Mouse (Mus musculus) cerebellum, adult 2 months (tissue): Measurements from ENCODE around the gene Abcb5. TPM values are rescaled to one million over a fixed set of nuclear protein-coding genes. Genes with fewer than 3 reads are reported as not detected.
A peak's percentile ranks its signal among the peaks of the same experiment; 100 is the strongest.

ENCODE experiments used
- DNase-seq, 2 experiments: peaks; one replicate each; pipeline ENCODE4 v3.0.0; 2021
- H3K27ac ChIP-seq: fragments of 200-500 bp; 2 replicates; pipeline ENCODE4 v1.5.1; 2012; ENCODE audit warnings: low read length, control low read depth, inconsistent platforms; ENCODE audit not compliant: insufficient read depth
- H3K27me3 ChIP-seq: fragments of 200-500 bp; 2 replicates; pipeline ENCODE4 v1.6.1; 2012; ENCODE audit warnings: inconsistent platforms, mild to moderate bottlenecking, low read length, moderate library complexity; ENCODE audit not compliant: control insufficient read depth, insufficient read depth
- H3K4me1 ChIP-seq: fragments of 200-500 bp; 2 replicates; pipeline ENCODE4 v1.6.1; 2011; ENCODE audit warnings: low read length; ENCODE audit not compliant: control insufficient read depth, insufficient read depth
- H3K4me3 ChIP-seq: fragments of 200-500 bp; replicated peaks from 2 replicates; pipeline ENCODE3; 2011; ENCODE audit warnings: mild to moderate bottlenecking, low read depth, low read length, control low read depth; ENCODE audit not compliant: insufficient read depth
- CTCF ChIP-seq: fragments of 200-500 bp; IDR thresholded peaks from 2 replicates; pipeline ENCODE4 v1.5.1; 2011; ENCODE audit warnings: low read depth, mild to moderate bottlenecking, control low read depth, low read length, moderate library complexity, borderline replicate concordance; ENCODE audit not compliant: insufficient read depth
- POLR2A ChIP-seq: fragments of 200-500 bp; IDR thresholded peaks from 2 replicates; pipeline ENCODE4 v1.6.1; 2011; ENCODE audit warnings: low read length, control low read depth, borderline replicate concordance; ENCODE audit not compliant: insufficient read depth
- WGBS: fragments of 180-500 bp; shearing (Covaris S2); methylation state at CpG from one replicate; pipeline ENCODE4 v1.1.7; 2018; 5-methylcytosine and 5-hydroxymethylcytosine counted together
- polyA plus RNA-seq: library from polyadenylated mRNA; depleted of rRNA; stranded (reverse); fragments of >200 nt; gene quantifications from 2 replicates; pipeline ENCODE4 v1.2.3, GENCODE M21; 2012

Abcb5 gene
- polyA plus RNA-seq, 1 experiment: not detected

DNA sequence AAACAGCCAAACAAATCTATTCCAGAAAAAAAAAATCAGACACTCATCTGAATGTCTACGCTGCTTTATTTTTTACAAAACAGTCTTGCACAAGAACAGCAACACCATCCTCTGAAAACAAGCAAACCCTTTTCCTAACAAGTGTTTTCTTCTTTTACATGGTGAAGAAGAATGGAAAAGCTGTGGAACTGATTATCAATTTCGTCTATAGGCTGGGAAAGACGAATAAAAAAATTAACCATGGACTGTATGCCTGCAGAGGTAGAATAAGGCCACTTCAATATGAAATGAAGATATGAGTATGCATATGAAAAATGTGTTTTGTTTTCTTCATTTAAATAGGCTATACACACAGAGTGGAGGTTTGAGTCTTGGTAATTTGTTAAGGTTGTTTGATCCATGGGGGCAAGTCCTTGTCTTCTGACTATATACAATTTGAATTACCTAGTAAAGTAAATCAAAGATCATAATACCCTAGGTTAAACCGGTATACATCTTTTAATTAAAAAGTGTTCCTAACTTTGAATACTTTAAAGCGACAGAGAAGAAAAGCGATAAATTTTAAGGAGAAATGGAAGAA is 124.2 kb downstream of the Abcb5 start:
- no peak for DNase-seq
- Histone ChIP-seq H3K27ac (no peak overlapping the region), H3K4me3 (no peak overlapping the region), H3K27me3 (peaks cover 1% of the 10 kb centered on the region; the same call in 1 of the 2 replicates), H3K4me1 (no peaks in the 10 kb centered on the region)
- TF ChIP-seq CTCF: no peak
- TF ChIP-seq POLR2A: no peak
- 13% methylated on average over 6 of the region's 6 CpGs for WGBS

GRCm38 (mm10) chr12:118841381-118841922 is 124.8 kb downstream of the Abcb5 start:
- peaks cover 5% of the 10 kb centered on the region; the same call in 1 of the 2 replicates for H3K27me3 ChIP-seq
- no peak for TF ChIP-seq POLR2A
- no peak for TF ChIP-seq CTCF
- 8% methylated on average over 5 of the region's 5 CpGs for WGBS

DNA sequence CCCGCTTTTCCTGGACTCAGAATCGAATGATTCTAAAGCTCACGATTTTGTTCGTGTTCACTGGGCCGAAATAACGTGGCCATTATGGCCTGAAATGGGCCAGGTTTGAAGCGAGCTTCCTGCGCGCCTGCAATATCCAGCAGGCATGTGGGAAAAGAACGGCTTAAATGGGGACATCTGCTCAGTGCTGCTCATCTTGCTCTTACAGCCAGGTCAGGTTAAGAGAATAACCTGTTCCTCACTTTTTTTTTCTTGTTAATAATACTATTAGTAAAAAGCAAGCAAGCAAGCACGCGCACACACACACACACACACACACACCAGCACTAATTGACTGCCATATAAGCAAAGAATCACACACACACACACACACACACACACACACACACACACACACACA is 125.4 kb downstream of the Abcb5 start:
- DNase-seq: no peak
- no peak overlapping the region for H3K4me3 ChIP-seq
- WGBS: 7% methylated on average over 12 of the region's 12 CpGs
- TF ChIP-seq CTCF (no peak), POLR2A (no peak)
- no peaks in the 10 kb centered on the region for H3K4me1 ChIP-seq
- H3K27me3 ChIP-seq: peaks cover 6% of the 10 kb centered on the region; the same call in 1 of the 2 replicates
- no peak overlapping the region for H3K27ac ChIP-seq

More at GRCm38 (mm10) chr12:118841381-118841922, 124.8 kb downstream of the Abcb5 start:
- DNase-seq: no peak
- no peak overlapping the region for H3K27ac ChIP-seq
- H3K4me1 ChIP-seq: no peaks in the 10 kb centered on the region
- no peak overlapping the region for H3K4me3 ChIP-seq

DNA sequence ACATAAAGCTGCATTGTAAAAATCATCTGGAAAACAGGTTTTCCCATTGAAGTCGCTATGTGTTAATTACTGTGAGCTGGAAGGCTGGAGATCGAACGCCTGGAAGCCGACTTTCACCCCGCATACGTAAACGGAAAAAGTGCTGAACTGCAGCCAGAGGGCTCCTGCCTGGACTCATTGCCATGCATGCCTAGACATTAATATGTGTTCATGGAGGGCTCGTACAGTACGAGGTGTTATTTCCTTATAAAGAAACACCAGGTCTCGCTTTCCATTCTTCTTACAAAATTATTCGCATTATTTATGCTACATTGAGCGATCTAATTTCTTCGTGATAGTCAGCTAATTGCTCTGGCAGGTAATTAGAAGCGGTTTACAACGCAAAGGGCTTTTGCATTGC is 125.9 kb downstream of the Abcb5 start:
- peaks cover 6% of the 10 kb centered on the region; the same call in 1 of the 2 replicates for H3K27me3 ChIP-seq
- H3K4me1 ChIP-seq: no peaks in the 10 kb centered on the region
- DNase-seq: peak in 1 of 2 experiments; percentile 7
- no peak overlapping the region for H3K4me3 ChIP-seq
- no peak for TF ChIP-seq CTCF
- no peak for TF ChIP-seq POLR2A
- H3K27ac ChIP-seq: no peak overlapping the region
- WGBS: 6% methylated on average over 15 of the region's 15 CpGs

DNA sequence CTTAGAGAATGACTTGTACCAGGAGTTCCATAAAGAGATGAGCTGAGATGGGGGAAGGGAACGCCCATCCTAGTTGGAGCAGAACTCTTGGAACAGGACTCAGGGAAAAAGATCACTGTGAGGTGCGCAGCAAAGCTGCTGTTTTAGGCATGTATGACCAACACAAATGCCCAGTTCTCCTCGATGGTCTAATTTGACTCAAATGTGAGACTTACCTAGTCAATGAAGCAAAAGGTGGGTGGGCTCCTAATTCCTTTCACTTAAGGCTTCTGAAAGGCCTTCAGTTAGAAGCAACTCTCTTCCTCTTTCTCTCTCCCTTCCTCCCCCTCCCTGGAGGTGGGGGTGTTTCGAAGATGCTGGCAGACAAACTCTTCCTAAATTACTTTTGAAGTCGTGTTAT is 126.8 kb downstream of the Abcb5 start:
- WGBS: 12% methylated on average over 5 of the region's 5 CpGs
- Histone ChIP-seq H3K4me1 (no peaks in the 10 kb centered on the region), H3K27me3 (peaks cover 6% of the 10 kb centered on the region; the same call in 1 of the 2 replicates), H3K27ac (no peak overlapping the region), H3K4me3 (no peak overlapping the region)
- TF ChIP-seq POLR2A (no peak), CTCF (no peak)
- no peak for DNase-seq

DNA sequence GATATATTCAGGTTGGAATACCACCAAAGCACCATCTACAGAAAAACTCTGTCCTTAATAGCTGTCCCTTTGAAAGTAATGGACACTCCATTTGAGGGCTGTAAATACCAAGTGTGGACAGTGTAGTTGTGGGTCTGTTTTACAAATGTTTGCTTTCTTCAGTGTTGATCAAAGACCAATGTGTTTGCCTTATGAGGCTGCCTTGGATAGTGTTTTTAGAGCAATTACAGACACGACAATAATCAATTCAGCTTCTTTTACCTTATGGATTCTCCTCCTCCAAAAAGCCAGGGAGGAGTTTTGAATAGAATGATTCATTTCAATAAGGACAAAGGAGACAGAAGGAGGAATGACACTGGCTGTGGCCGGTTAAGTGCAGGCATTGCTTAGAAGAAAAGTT is 128.0 kb downstream of the Abcb5 start:
- no peak overlapping the region for H3K4me3 ChIP-seq
- H3K27ac ChIP-seq: no peak overlapping the region
- 2% methylated on average over 2 of the region's 2 CpGs for WGBS
- TF ChIP-seq CTCF (no peak), POLR2A (no peak)
- no peak for DNase-seq
- H3K4me1 ChIP-seq: no peaks in the 10 kb centered on the region
- peaks cover 6% of the 10 kb centered on the region; the same call in 1 of the 2 replicates for H3K27me3 ChIP-seq

DNA sequence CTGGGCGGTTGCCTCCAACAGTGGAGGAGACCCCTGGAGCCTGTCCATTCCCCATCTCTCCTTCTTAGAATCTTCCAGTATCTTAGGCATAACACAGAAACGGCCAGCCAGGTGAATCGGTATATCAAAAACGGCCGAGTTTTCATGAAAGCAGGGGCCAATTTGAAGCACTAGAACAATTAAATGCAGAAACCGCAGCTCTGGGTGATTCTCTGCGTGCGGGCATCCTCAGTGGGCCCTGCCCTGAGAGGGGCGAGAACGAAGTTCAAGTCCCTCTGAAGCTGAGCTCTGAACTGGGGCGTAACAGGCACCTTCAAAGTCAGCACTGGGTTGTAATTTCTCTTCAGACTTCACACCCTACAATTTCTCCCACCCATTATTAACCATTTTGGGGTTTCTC is 128.9 kb downstream of the Abcb5 start:
- TF ChIP-seq CTCF (no peak), POLR2A (no peak)
- 2% methylated on average over 11 of the region's 11 CpGs for WGBS
- DNase-seq: no peak
- Histone ChIP-seq H3K4me3 (no peak overlapping the region), H3K27ac (no peak overlapping the region), H3K27me3 (peaks cover 5% of the 10 kb centered on the region; the same call in 1 of the 2 replicates), H3K4me1 (no peaks in the 10 kb centered on the region)
